Mouse (Mus musculus) hindbrain, embryonic 16.5 days (tissue): Measurements from ENCODE around the gene Des. TPM values are rescaled to one million over a fixed set of nuclear protein-coding genes. Genes with fewer than 3 reads are reported as not detected.

Experiments used
- ATAC-seq: fragments of 200-750 bp; cut with Nextera tagmentation; 2 replicates; pipeline ENCODE4 v1.8.0; 2017; ENCODE audit warnings: moderate TSS enrichment, moderate library complexity
- H3K27ac ChIP-seq: fragments of 300-500 bp; sonication (generic); 2 replicates; pipeline ENCODE4 v1.5.1; 2014; ENCODE audit warnings: low read depth, mild to moderate bottlenecking, control low read depth, low read length, moderate library complexity
- H3K27me3 ChIP-seq: fragments of 300-500 bp; sonication (generic); replicated peaks from 2 replicates; pipeline ENCODE4 v1.6.1; 2014; ENCODE audit warnings: low read length; ENCODE audit not compliant: control insufficient read depth, insufficient read depth
- H3K36me3 ChIP-seq: fragments of 300-500 bp; sonication (generic); 2 replicates; pipeline ENCODE4 v1.6.1; 2014; ENCODE audit warnings: mild to moderate bottlenecking, low read length, moderate library complexity, mixed read lengths; ENCODE audit not compliant: control insufficient read depth, insufficient read depth
- H3K4me1 ChIP-seq: fragments of 300-500 bp; sonication (generic); 2 replicates; pipeline ENCODE4 v1.6.1; 2014; ENCODE audit warnings: low read depth, low read length; ENCODE audit not compliant: control insufficient read depth, insufficient read depth
- H3K4me2 ChIP-seq: fragments of 300-500 bp; sonication (generic); 2 replicates; pipeline ENCODE4 v1.6.1; 2014; ENCODE audit warnings: mild to moderate bottlenecking, low read length, control low read depth, moderate library complexity
- H3K4me3 ChIP-seq: fragments of 300-500 bp; sonication (generic); 2 replicates; pipeline ENCODE4 v1.5.1; 2014; ENCODE audit warnings: mild to moderate bottlenecking, low read length, control low read depth, moderate library complexity
- H3K9ac ChIP-seq: fragments of 300-500 bp; sonication (generic); 2 replicates; pipeline ENCODE4 v1.6.1; 2014; ENCODE audit warnings: low read depth, mild to moderate bottlenecking, control low read depth, low read length, moderate library complexity
- H3K9me3 ChIP-seq: fragments of 300-500 bp; sonication (generic); 2 replicates; pipeline ENCODE4 v1.6.1; 2014; ENCODE audit warnings: mild to moderate bottlenecking, low read length, moderate library complexity; ENCODE audit not compliant: control insufficient read depth
- WGBS: fragments of 180-500 bp; shearing (Covaris S2); extraction: QIAGEN DNeasy Blood & Tissue Kit; methylation state at CpG from one replicate; pipeline ENCODE4 v1.1.7; 2014; 5-methylcytosine and 5-hydroxymethylcytosine counted together
- polyA plus RNA-seq: library from polyadenylated mRNA; unstranded; fragments of >200 nt; fragmentation: Nextera tagmentation; extraction: Ambion mirVana; gene quantifications from 2 replicates; pipeline ENCODE4 v1.2.1, GENCODE M21; 2015

Des gene
- polyA plus RNA-seq, 1 experiment from 2014 or later, result 1.7 TPM

DNA sequence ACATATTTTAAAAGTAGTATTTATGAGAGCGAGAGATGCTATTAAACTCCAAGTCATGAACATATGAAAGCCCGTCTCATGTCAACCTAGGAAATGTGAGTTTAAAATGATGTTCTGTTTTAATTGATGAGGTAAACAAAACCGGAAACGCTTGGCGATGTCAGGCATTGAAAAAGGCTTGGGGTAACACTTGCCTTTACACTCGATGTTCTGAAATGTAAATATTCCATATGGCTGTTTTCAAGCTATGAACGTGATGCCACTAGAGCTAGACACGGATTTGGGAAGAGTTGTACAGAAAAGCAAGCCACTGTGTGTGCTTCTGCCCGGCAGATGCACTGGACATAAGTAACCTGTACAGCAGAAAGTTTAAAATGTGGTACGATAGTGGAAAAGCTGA is 41.0 kb upstream of the Des start:
- Histone ChIP-seq H3K9me3 (no peaks in the 10 kb centered on the region), H3K36me3 (peaks cover 7% of the 10 kb centered on the region), H3K4me1 (peaks cover 6% of the 10 kb centered on the region), H3K27ac (no peak overlapping the region), H3K27me3 (no peaks in the 10 kb centered on the region), H3K4me3 (no peak overlapping the region), H3K4me2 (no peak overlapping the region), H3K9ac (no peak overlapping the region)
- 93% methylated on average over 10 of the region's 10 CpGs for WGBS
- no peak for ATAC-seq

DNA sequence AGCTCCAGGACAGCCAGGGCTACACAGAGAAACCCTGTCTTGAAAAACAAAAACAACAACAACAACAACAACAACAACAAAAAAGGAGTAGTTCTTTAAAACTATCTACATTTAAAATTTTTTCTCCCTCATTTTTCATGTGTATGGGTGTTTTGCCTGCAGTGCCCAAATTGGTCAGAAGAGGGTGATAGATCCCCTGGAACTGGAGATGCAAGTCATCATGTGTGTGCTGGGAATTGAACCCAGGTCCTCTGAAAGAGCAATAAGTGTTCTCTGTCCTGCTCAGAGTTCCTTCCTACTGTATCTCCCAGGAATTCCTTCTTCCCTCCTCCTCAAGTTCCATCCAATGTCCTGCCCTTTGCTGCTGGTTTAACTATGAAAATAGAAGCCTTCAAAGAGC is 32.7 kb upstream of the Des start:
- Histone ChIP-seq H3K36me3 (no peaks in the 10 kb centered on the region), H3K4me3 (no peak overlapping the region), H3K9ac (no peak overlapping the region), H3K4me1 (no peaks in the 10 kb centered on the region), H3K27me3 (no peaks in the 10 kb centered on the region), H3K27ac (no peak overlapping the region), H3K9me3 (no peaks in the 10 kb centered on the region), H3K4me2 (no peak overlapping the region)
- ATAC-seq, result no peak

GRCm38 (mm10) chr1:75331271-75331670 is 28.9 kb upstream of the Des start:
- Histone ChIP-seq H3K4me3 (no peak overlapping the region), H3K9me3 (no peaks in the 10 kb centered on the region), H3K4me2 (no peak overlapping the region), H3K27me3 (no peaks in the 10 kb centered on the region), H3K4me1 (no peaks in the 10 kb centered on the region), H3K36me3 (no peaks in the 10 kb centered on the region), H3K9ac (no peak overlapping the region), H3K27ac (no peak overlapping the region)
- WGBS, result 96% methylated on average over 1 of the region's 1 CpGs
- ATAC-seq, result no peak

GRCm38 (mm10) chr1:75336461-75336860 is 23.7 kb upstream of the Des start:
- Histone ChIP-seq H3K9ac (no peak overlapping the region), H3K9me3 (no peaks in the 10 kb centered on the region), H3K36me3 (no peaks in the 10 kb centered on the region), H3K4me3 (no peak overlapping the region), H3K4me1 (peaks cover 20% of the 10 kb centered on the region), H3K27me3 (no peaks in the 10 kb centered on the region), H3K4me2 (no peak overlapping the region), H3K27ac (no peak overlapping the region)
- 79% methylated on average over 3 of the region's 3 CpGs for WGBS
- ATAC-seq, result no peak

- Histone ChIP-seq H3K9me3 (no peaks in the 10 kb centered on the region), H3K36me3 (no peaks in the 10 kb centered on the region), H3K4me1 (peaks cover 20% of the 10 kb centered on the region), H3K4me3 (no peak overlapping the region), H3K27me3 (0 out of 2 replicates have a peak, but pooled peaks cover 3% of the 10 kb centered on the region), H3K27ac (no peak overlapping the region), H3K9ac (no peak overlapping the region), H3K4me2 (no peak overlapping the region)
- ATAC-seq, result no peak
- WGBS, result 82% methylated on average over 9 of the region's 9 CpGs
These were observed 23.0 kb upstream of the Des start for GRCm38 (mm10) chr1:75337097-75337496.

- H3K4me2 ChIP-seq, result no peak overlapping the region; the same call in 1 of the 2 replicates
These were observed 21.9 kb upstream of the Des start for GRCm38 (mm10) chr1:75338091-75338694.

GRCm38 (mm10) chr1:75339337-75339736 is 20.8 kb upstream of the Des start:
- H3K27me3 ChIP-seq, result 0 out of 2 replicates have a peak, but pooled peaks cover 6% of the 10 kb centered on the region
- no peak overlapping the region for H3K4me3 ChIP-seq
- peak overlapping the region; percentile 55; the same call in 1 of the 2 replicates for H3K27ac ChIP-seq
- 23% methylated on average over 9 of the region's 9 CpGs for WGBS
- ATAC-seq, result peak; percentile 49; the same call in 1 of the 2 replicates
- H3K36me3 ChIP-seq, result no peaks in the 10 kb centered on the region
- H3K9me3 ChIP-seq, result no peaks in the 10 kb centered on the region
- H3K9ac ChIP-seq, result peak overlapping the region; percentile 24; the same call in 1 of the 2 replicates
- H3K4me1 ChIP-seq, result peaks cover 20% of the 10 kb centered on the region
- no peak overlapping the region for H3K4me2 ChIP-seq

More at GRCm38 (mm10) chr1:75338091-75338694, 21.9 kb upstream of the Des start:
- peaks cover 20% of the 10 kb centered on the region for H3K4me1 ChIP-seq
- 0 out of 2 replicates have a peak, but pooled peaks cover 3% of the 10 kb centered on the region for H3K27me3 ChIP-seq
- ATAC-seq, result peak; percentile 10; the same call in 1 of the 2 replicates
- no peaks in the 10 kb centered on the region for H3K36me3 ChIP-seq
- no peaks in the 10 kb centered on the region for H3K9me3 ChIP-seq
- H3K4me3 ChIP-seq, result no peak overlapping the region
- H3K9ac ChIP-seq, result no peak overlapping the region
- 21% methylated on average over 11 of the region's 11 CpGs for WGBS
- no peak overlapping the region for H3K27ac ChIP-seq

DNA sequence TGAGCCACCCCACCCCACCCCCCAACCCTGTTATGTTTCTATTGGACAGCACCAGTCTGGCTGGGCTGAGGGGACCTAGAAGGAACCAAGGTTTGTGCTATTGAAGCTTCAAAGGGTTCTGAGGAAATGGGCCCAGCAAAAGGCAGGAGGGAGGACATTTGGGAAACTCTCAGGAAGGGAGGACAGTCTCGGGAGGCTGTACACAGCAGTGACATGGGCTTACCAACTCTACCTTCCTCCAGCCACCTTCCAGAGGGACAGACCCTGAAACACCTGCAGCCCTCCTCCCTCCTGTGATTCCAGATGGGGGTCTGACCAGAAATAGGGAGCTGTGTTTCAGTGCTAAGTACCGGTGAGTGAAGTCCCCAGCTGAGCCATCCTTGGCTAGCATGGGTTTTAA is 19.6 kb upstream of the Des start:
- no peak overlapping the region for H3K4me3 ChIP-seq
- 80% methylated on average over 2 of the region's 2 CpGs for WGBS
- 0 out of 2 replicates have a peak, but pooled peaks cover 6% of the 10 kb centered on the region for H3K27me3 ChIP-seq
- no peak overlapping the region for H3K27ac ChIP-seq
- no peak overlapping the region for H3K4me2 ChIP-seq
- H3K9ac ChIP-seq, result no peak overlapping the region
- H3K9me3 ChIP-seq, result no peaks in the 10 kb centered on the region
- H3K4me1 ChIP-seq, result peaks cover 20% of the 10 kb centered on the region
- no peak for ATAC-seq
- no peaks in the 10 kb centered on the region for H3K36me3 ChIP-seq

DNA sequence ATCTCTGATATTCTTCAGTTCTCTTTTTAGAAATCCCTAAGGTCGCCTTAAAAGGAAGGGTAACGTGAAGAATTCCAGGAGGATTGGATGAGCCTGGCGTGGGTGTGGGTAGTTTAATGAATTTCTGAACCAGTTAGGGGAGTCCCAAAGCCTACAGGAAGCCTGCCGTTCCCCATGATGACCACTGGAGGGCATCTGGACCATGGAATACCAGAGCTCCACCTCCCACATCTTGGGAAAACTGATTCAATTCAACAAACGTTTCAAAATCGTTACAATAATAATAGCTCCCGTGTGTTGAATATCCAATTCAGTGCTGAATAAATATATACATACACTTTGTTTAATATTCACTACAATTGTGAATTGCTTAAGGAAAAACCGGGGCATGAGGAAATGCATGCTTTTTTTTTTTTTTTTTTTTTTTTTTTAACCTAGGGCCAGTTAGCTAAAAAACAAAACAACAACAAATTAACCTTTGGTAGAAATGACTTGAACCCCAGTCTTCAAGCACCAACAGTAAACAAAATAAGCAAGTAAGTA is 17.2 kb upstream of the Des start:
- no peak overlapping the region for H3K4me2 ChIP-seq
- no peaks in the 10 kb centered on the region for H3K36me3 ChIP-seq
- no peaks in the 10 kb centered on the region for H3K9me3 ChIP-seq
- H3K4me3 ChIP-seq, result no peak overlapping the region
- H3K27me3 ChIP-seq, result peaks cover 6% of the 10 kb centered on the region; the same call in 1 of the 2 replicates
- peaks cover 17% of the 10 kb centered on the region for H3K4me1 ChIP-seq
- under 1% methylated on average over 8 of the region's 8 CpGs for WGBS
- no peak overlapping the region for H3K9ac ChIP-seq
- H3K27ac ChIP-seq, result no peak overlapping the region
- ATAC-seq, result peak; percentile 60; the same call in 1 of the 2 replicates
